Mouse (Mus musculus): ENCODE data around the gene Kcnn1.

GRCm38 (mm10) chr8:70831517-70831916, 31.5 kb downstream of the Kcnn1 start:
- TF ChIP-seq CTCF (IDR thresholded peaks at IDR 0.05; ENCODE audit: extremely low read depth, insufficient read length, insufficient replicate concordance, low read depth, low read length) (no peak), POLR2A (IDR thresholded peaks at IDR 0.05; ENCODE audit: low read depth, low read length) (no peak)

Measured in small intestine, adult 2 months (tissue).